Mouse (Mus musculus): Measurements from ENCODE around the gene Pgm2l1. TPM values are rescaled to one million over a fixed set of nuclear protein-coding genes. Genes with fewer than 3 reads are reported as not detected.

The Pgm2l1 gene
- total RNA-seq (2021) = 10 to 100 TPM; 13.0 to 15.0 TPM
- long read RNA-seq, experiment 1, partial matches to known transcripts = 0 of 3 reads
- long read RNA-seq, experiment 1, other reads (novel, unspliced or antisense) = 3 of 3 reads
- long read RNA-seq, experiment 2, partial matches to known transcripts = 0 of 3 reads
- long read RNA-seq, experiment 2, other reads (novel, unspliced or antisense) = 3 of 3 reads

DNA sequence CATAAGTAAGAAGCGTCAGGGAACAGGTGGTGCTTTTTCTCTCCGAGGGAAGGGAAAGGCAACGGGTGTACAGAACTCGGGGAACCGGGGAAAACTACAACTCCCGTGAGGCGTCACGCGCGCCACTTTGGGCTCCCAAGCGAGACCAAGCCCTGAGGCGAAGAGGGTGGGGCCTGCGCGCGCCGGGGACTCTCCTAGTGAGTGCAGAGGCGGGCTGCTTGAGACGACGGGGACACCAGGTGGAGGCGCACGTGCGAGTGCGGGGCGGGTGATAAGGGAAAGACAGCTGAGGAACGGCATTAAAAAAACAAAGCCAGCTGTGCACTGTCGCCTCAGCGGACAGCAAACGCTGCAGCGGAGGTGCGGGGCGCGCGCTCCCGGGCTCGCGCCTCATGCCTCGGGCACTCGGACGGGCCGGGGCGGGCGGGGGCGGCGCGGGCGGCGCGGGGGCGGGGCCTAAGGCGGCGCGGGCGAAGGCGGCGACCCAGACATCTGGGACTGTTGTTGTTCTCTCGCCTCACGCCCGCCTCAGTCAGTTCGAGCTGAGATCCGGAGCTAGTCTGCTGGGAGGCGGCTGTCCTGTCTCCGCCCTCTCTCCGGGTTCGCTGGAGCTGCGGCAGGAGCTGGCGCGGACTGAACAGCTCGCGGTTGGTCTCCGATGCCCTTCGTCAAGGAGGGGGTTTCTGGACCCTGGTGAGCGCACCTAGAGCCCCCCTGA, at the start of gene Pgm2l1:
Gene Pgm2l1, plus strand, starts transcription at position 237 of the 718 bp plus-strand sequence.
- DNase-seq = peak; percentile 95

DNA sequence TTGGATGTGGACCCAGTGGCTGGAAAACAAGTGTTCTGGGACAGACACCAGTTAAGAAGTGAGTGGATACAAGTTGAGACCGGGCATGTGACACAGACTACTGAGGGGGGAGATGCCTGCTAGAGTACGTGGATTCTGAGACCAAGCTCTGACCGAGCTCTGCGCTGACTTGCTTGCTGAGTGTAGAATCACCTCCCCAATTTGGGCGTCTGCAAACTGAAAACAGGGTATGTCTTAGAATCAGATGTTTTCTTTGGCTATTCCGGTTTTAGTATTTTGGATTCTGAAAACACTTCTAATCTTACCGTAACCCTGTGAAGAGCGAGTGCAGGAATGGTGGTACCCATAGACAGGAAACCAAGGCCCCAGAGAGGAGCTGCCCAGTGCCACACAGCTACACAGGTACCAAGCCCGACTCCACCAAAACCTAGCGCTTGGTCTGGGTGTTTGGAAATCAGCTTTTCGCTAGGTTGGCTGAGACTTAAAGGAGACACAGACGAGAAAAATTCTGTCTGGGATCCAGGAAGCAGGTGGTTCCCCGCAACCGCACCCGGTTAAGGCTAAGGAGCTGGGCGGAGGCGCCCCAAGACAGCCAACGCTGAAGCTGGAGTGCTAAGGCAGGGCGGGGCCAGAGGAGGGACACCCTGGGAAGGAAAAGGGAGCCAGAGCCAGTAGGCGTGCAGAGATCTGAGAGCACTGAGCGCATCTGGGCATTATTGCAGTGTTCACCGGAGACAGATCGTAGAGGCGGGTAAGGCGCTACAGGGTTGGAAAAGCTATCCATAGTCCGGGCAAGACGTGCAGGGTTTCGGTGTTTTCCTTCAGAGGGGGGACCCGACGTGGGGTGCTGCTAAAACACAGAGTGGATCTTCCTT, 48.9 kb upstream of the Pgm2l1 start:
- DNase-seq = peak; percentile 41

DNA sequence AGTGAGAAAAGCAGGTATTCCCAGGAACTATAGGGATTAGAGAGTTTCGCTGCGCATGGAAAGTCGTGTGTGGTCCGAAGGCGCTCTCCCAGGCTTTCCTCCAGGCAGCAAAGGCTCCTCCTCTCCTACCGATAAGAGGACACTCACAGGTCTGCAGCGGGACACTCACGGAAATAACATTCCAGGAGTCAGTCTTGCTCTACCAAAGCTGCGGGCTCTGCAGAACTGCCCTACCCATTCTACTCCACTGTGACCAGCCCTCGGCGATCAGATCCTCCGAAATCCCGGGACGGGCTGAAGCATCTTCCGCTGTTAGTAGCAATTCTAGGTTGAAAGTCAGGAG, 48.3 kb upstream of the Pgm2l1 start:
- no peak for DNase-seq

DNA sequence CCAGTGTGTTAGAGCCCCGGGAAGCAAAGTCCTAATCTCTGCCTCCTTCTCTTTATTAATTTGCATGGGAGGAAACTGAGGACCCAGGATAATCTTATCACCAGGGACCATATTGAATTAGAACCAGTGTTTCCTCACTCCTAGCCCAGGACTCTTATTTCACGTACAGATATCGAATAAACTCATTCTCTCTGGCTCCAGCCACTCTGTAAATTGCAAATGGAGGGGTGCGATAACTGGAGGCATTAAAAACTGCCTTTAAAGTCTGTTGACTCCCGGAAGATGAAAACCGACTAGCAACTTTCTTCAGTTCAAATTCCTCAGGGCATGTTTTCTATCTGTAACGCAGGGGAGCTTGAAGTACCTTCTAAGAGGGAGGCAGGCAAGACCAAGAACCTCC, 47.8 kb upstream of the Pgm2l1 start:
- DNase-seq = no peak

DNA sequence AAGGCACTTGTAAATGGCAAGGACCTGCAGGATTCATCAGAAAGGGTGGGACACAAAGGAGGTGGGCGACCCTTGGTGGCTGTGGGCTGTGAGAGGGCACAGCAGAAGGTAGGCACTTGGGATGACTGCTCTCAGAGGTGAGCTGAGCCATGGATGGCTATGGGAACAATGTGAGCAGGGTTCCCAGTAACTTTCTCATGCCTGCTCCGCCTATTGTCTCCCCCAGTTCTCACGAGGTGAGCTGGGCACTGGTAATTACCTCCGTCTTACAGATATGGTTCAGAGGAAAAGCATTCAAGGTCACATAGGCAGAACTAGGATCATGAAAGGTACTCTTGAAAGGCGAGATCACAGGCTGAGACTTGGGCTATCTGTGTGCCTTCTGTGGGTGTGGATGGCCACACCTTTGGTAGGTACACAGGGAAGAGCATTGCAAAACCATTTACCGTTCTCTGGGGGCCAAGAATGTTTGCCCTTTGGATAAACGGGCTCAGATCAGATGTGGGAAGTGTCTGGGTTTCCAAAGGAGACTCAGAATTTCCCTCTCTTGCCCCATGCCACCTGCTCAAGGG, 47.3 kb upstream of the Pgm2l1 start:
- DNase-seq = no peak

DNA sequence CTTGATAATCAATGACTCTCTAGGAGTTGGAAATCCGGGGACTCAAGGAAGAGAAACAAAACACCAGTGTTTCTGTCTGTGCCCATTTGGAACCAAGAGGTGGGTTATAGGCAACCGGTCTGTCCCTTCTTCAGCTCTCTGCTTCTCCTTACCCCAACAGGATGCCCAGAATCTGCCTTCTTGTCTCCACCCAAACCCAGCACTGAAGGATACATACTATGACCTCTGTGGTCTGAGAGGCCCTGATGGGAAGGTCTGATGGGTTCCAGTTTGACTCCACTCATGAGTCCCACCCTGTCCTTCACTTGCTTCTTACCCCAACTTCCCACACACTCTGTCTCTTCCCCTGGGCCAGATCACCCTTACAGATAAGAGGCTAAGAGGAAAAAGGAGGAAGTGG, 46.0 kb upstream of the Pgm2l1 start:
- DNase-seq = no peak

DNA sequence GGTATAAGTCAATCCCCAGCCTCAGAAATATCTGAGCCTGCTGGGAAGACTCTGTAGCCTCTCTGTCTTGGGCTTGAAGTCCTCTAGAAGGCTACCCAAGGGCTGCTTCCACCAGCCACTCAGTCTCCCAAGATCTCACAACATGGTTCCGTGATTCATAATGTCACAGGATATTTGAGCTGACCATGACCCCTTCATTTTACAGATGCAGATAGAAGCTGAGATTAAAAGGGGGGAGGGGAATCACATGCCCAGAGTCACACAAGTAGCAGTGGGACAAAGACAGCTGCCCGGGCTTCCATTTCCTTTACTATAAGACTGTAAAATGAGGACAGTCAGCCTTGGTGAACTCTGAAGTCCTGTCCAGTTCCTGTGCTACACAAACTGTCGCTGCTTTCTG, 45.6 kb upstream of the Pgm2l1 start:
- DNase-seq = no peak

DNA sequence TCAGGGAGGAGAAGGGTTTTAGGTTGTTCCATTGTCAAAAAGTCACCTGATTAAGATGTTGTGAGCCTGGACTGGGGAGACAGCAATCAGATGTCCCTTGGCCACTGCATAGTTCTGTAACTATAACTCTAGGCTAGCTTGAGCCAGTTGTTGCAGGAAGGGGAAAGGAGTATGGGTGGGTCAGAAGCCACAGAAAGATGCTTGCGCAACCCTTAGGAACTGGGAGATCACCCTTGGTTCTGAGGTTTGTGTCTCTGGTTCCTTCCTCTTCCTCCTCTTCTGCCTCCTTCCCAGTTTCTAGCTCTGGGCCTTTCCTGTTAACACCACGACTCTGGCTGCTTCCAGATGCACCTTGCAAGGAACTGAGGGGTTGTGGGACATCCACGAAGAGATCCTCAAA, 44.8 kb upstream of the Pgm2l1 start:
- no peak for DNase-seq

DNA sequence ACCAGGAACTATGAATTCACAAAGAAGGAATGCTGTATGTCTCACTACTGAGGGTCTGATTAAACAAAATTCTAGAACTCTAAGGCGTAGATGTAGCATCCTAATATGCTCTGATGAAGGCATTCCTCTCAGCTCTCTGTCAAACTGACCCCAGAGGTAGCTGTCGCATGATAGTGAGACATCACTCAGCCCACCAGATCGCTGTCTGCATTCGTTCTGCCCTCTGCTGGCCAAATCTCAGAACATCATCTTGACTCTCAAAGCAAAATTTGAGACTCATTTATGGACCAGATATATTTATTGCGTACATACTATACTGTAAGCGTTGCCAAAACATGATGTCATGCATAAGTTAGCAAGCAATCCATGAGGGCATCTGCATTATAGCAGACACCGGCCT, 39.6 kb upstream of the Pgm2l1 start:
- DNase-seq = no peak

DNA sequence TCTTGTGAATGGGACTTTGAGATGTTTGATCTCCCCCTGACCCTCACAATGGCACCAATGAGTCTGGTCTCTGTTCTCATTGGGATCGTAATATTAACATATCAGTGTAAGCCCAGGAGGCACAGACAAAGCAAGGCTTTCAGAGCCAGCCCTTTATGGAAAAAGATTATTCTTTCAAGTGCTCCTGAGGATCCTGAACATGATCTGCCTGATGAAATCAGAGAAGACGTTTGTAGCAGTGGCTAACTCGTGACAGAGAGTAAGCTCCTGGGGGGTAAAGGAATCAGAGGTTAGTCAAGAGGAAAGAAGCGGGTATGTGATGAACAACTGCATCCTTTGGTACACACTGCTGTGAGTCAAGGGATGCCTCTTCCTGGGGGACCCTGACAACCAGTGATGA, 37.0 kb upstream of the Pgm2l1 start:
- DNase-seq = no peak

DNA sequence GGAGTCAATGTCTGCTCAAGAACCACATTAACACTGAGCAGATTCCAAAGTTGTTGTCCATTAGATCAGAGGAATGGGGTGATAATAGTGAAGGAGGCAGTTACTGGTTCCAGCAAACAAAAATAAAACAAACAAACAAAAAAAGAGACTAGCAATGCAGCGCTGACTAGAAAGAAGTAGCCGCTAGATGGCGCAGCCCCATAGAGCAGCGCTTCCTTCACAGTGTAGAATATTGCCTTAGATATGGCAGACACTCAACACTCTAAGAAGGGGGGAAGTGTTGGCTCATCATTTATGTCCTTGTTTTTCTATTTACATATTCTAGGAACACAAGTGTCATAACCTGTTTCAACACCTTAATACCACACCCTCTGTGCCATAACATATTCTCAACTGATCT, 36.4 kb upstream of the Pgm2l1 start:
- DNase-seq = no peak

DNA sequence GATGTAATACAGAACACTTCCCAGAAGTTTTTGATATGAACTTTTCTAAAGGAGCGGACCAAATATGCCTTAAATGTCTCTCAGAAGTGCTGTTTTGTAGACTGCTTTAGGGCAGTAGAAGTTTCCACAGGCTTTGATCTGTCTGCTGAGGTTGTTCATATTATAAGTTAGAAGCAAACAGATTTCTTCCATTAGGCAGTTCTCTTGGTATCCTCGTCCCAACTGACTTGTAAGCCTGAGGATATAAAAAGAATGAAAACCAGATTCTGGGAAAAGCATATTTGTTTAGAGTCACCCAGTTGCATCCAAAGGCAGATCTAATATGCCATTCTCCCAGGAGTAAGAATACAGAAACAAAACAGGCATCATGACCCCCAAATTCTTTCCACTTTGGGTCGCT, 26.0 kb upstream of the Pgm2l1 start:
- no peak for DNase-seq

DNA sequence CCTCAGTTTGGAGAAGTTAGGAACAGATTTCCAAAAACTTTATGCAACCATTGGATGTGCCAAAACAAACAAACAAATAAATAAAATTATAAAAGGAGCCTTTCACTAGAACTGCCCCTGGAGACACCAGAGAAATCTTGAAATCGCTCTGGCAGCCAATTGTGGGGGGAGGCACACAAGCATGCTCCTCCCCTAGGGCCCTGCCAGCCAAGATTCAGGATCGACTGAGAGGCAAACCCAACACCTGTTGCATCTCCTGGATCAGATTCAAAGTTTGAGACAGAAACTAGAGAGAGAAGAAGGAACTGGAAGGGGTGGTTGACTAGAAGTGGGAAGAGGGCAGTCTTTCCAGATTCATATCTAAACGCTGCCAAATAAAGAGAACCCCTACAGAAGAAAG, 23.6 kb upstream of the Pgm2l1 start:
- no peak for DNase-seq

DNA sequence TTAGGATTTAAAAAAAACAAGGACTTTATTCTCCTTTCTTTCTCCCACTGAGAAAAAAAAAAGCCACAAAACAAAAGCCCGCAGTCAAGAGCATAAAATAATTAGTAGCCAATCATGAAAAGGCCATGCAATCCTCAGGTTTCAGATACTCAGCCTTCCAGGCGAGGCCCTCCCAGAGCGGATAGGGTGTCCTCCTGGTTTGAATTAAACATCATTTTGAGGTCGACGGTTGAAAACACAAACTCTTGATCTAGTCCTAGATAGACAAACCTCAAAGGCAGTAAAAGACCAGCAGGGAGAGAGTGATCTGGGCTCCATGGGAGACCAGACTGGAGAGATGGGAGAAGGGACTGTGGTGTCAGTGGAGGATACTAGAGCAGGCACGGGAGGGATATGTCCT, 22.3 kb upstream of the Pgm2l1 start:
- no peak for DNase-seq

DNA sequence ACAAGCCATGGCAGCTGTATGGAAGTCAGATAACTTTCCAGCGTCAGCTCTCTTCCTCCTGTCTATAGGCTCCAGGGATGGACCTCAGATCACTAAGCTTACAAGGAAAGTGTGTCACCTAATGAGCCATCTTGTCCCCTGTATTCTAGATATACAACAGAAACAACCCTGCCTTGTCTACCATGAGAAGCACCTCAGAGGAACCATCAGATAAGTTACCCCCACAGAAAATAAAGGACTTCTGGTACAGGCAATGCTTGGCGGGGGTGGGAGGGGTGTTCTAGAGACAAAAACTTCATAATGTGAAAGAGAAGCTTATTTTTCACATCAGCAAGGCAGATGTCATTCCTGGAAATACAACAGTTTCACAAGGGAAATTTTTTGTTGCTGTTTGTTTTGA, 21.1 kb upstream of the Pgm2l1 start:
- no peak for DNase-seq

DNA sequence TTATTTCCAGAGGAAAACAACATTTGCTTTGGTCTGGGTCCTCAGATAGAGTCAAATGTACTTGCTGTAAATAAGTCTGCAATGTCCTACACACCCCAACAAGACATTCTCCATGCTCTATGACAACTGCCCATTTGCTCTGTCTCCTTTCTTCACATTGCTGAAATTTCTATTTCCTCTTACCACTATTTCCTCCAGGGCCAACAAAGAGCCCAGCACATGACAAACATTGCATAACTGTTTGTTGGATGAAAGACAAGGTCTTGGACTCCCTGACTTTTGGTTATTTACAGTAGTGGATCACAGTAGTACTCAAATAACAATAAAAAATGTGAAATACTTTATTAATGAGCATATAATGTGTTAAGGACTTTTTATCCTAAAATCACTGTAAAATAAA, 19.3 kb upstream of the Pgm2l1 start:
- DNase-seq = no peak

DNA sequence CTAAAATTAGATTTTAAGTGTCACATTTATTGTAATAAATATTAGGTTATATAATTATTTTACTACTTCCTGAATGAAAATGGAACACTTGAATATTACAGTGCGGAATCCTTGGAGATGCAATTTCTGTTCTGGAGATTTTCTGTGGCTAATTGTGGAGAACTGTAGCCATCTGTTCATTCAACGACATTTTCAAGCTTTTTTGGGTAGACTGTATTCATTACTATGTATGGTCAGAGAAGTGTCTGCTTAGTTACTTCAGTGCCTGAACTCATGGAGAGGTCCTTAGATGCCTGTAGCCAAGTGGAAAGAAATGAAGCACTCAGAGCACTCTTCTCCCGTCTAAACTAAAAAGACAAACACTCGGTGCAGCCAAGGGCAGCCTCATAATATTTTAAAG, 12.9 kb upstream of the Pgm2l1 start:
- no peak for DNase-seq

DNA sequence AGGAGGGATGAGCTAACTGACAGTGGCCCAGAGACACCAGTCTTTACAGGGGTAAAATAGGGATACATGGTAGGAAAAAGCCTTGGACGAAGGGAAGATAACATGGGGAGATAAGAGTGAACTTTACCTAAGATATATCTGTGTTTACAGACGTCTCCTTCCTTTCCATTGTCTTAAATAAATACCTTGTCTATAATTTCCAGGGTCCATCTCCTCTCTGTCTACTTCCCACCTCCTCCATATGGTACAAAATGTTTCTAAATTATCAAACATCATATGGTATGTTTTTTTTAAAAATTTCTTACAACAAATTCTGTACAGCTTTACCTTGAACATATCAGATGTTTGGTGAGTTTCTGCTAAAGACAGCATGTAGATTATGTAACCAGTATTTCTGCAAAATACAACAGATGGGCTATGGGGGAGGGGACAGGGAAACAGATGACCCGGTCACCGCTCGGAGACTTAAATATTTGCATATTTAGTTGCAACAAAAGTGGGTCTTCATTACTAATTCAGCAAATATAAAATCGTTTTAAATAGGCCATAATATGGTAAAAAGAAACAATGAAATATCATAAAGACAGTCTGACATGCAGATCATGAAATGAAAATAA, 12.0 kb upstream of the Pgm2l1 start:
- no peak for DNase-seq

DNA sequence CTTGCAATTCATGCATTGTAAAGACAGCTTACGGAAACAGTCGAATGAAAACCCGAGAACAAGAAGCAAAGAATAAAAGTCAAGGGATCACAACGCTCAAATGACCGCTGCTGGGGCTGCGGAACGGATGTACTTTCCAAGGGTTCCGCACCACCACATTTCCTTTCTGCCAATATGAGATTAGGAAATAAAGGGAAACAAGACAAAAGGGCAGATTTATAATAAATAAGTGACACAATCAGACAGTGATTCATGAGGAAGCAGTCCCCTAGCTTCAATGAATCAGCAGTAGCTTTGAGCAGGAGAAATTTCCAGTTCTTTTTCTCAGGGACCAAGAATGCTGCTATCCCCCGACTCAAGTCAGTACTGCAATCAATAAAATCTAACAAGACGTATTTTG, 11.2 kb upstream of the Pgm2l1 start:
- no peak for DNase-seq

DNA sequence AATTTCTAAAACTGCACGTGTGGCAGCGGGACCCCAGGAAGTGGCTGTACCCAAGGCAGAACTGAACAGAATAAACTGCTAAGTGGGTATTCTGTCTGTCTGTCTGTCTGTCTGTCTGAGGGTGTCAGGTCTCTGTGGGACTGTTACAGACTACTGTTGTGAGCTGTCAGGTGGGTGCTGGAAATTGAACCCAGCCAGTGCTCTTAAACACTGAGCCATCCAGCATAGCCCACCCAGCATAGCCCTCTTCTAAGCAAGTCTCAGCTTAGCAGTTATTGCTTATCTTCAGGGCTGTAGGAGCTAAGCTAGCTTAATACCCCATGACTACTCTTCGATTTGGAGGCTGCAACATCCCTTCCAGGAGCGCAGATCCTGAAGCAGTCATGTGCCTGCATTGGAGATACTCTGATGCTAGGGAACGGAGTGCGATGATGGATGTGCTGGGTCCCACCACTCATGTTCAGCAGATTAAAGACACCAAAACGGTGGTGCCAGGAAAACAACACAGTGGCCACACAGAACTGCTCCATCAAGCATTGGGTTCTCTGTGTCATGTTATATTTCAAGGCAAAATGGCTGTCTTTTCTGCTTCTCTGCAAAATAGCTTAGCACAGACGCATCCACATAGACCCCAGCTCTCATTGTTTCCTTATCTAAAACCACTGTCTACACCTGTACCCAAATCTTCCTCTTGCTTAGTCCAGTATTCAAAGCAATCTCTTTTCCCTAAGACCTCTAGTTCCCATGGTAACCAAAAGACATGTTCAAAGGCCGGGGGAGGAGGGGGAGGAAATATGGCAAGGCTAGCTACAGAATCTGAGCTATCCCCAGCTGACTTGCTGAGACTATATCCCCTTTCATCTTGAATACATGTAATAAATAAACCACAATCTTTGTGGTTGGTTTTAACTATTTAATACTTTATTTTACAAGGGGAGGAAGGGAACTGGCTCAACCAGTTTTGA, 10.3 kb upstream of the Pgm2l1 start:
- DNase-seq = no peak

DNA sequence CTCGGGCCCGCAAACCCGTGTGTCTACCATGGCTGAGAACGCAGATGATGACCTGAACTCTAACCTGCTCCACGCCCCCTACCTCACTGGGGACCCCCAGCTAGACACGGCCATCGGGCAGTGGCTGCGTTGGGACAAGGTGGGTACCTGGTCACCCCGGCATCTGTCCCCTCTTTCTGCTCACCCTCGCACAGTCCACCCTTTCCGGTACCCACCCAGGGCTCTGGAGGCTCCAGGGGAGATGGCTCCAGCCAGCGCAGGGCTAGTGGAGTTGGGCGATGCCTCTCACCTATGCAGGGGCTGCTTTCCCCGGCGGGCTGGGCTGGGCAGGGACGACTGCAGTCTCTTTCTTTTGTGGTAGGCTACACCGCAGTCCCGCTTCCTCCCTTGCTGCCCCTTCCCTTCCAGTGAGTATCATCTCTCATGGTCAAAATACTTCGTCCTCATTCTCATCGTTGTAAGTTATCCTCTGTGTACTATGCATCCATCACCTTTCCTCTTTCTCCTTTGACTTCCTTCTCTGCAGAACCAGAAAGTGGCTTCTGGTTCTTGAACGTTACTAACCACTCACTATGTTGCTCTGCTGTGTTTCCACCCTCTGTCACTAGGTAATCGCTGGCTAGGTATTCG, 817 bp downstream of the Pgm2l1 start:
- DNase-seq = no peak

Measured in gastrocnemius, postnatal 25 days (tissue).